Mouse (Mus musculus) stomach, postnatal 0 days (tissue): ENCODE measurements around the gene Rhoq. TPM values are rescaled to one million over a fixed set of nuclear protein-coding genes. Genes with fewer than 3 reads are reported as not detected.

Experiments
- ATAC-seq: fragments of 200-750 bp; cut with Nextera tagmentation; 2 replicates; pipeline ENCODE4 v1.8.0; 2017; ENCODE audit not compliant: low FRiP score, low TSS enrichment
- DNase-seq: peaks from one replicate; pipeline ENCODE4 v3.0.0-alpha.2; 2016; ENCODE audit warnings: low spot score
- H3K27ac ChIP-seq: fragments of 300-500 bp; sonication (generic); replicated peaks from 2 replicates; pipeline ENCODE4 v1.5.1; 2014; ENCODE audit warnings: mild to moderate bottlenecking, control low read depth
- H3K27me3 ChIP-seq: fragments of 300-500 bp; sonication (generic); 2 replicates; pipeline ENCODE4 v1.6.1; 2014; ENCODE audit warnings: low read length; ENCODE audit not compliant: control insufficient read depth, insufficient read depth
- H3K36me3 ChIP-seq: fragments of 300-500 bp; sonication (generic); 2 replicates; pipeline ENCODE4 v1.6.1; 2014; ENCODE audit warnings: low read length, mixed read lengths; ENCODE audit not compliant: control insufficient read depth, insufficient read depth
- H3K4me1 ChIP-seq: fragments of 300-500 bp; sonication (generic); replicated peaks from 2 replicates; pipeline ENCODE4 v1.6.1; 2014; ENCODE audit warnings: antibody characterized with exemption; ENCODE audit not compliant: control insufficient read depth, insufficient read depth
- H3K4me2 ChIP-seq: fragments of 300-500 bp; sonication (generic); replicated peaks from 2 replicates; pipeline ENCODE4 v1.6.1; 2014; ENCODE audit warnings: low read depth, mild to moderate bottlenecking, control low read depth, moderate library complexity
- H3K4me3 ChIP-seq: fragments of 300-500 bp; sonication (generic); 2 replicates; pipeline ENCODE4 v1.5.1; 2014; ENCODE audit warnings: low read depth, low read length, control low read depth
- H3K9ac ChIP-seq: fragments of 300-500 bp; sonication (generic); 2 replicates; pipeline ENCODE4 v1.6.1; 2014; ENCODE audit warnings: mild to moderate bottlenecking, low read length, control low read depth, mixed read lengths
- H3K9me3 ChIP-seq: fragments of 300-500 bp; sonication (generic); 2 replicates; pipeline ENCODE4 v1.6.1; 2016; ENCODE audit warnings: low read length; ENCODE audit not compliant: control insufficient read depth
- CTCF ChIP-seq: IDR thresholded peaks from 2 replicates; pipeline ENCODE4 v1.5.1; 2016; ENCODE audit warnings: antibody characterized with exemption, low read depth, mild to moderate bottlenecking, moderate library complexity
- EP300 ChIP-seq: optimal IDR thresholded peaks from 2 replicates; pipeline ENCODE3; 2016; ENCODE audit warnings: antibody characterized with exemption
- WGBS: fragments of 180-500 bp; shearing (Covaris S2); extraction: QIAGEN DNeasy Blood & Tissue Kit; methylation state at CpG from one replicate; pipeline ENCODE4 v1.1.7; 2014; 5-methylcytosine and 5-hydroxymethylcytosine counted together
- polyA plus RNA-seq: library from polyadenylated mRNA; unstranded; fragments of >200 nt; fragmentation: Nextera tagmentation; extraction: Ambion mirVana; gene quantifications from 2 replicates; pipeline ENCODE4 v1.2.1, GENCODE M21; 2015

The Rhoq gene
- polyA plus RNA-seq, 1 experiment from 2014 or later: 6.2 TPM

DNA sequence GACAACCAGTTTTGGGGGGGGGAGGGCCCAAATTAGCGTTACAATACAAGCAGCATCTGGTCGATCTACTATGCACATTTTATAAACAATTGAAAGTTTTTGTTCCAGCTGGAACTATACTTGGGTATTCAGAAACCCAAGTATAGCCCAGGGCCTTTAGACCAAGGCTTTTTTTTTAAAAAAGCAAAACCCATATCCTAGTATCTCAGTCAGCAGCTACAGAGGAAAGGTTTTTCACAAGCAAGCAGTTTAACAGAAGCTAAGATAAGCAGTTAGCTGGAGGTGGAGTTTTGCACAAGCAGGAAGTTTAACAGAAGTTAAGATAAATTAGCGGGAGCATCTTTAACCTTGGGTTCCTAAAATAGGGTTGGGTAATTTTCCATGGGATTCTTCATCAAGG, 36.0 kb upstream of the Rhoq start:
- Histone ChIP-seq H3K4me2 (no peak overlapping the region), H3K9ac (no peak overlapping the region), H3K36me3 (no peaks in the 10 kb centered on the region), H3K27me3 (no peaks in the 10 kb centered on the region), H3K27ac (no peak overlapping the region), H3K4me1 (no peaks in the 10 kb centered on the region), H3K4me3 (no peak overlapping the region), H3K9me3 (0 out of 2 replicates have a peak, but pooled peaks cover 5% of the 10 kb centered on the region)
- no peak for ATAC-seq
- TF ChIP-seq EP300 (no peak), CTCF (no peak)
- no peak for DNase-seq
- WGBS: 83% methylated on average over 3 of the region's 3 CpGs

DNA sequence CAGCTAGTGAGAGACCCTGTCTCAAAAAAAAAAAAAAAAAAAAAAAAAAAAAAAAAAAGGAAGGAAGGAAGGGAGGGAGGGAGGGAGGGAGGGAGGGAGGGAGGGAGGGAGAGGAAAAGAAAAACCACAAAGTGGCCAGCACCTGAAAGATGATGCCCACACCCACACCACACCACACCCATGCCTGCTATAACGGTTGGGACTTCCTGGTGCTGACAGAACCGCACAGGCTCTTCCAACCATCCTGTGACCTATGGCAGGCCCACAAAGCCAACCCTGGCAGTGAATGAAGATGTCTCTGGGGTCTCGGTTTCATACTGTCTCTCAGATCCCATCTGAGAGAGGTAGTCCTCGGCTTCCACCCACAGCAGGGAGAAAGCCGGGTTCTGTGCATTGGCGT, 33.5 kb upstream of the Rhoq start:
- Histone ChIP-seq H3K4me1 (no peaks in the 10 kb centered on the region), H3K36me3 (no peaks in the 10 kb centered on the region), H3K27me3 (no peaks in the 10 kb centered on the region), H3K4me3 (no peak overlapping the region), H3K27ac (no peak overlapping the region), H3K9me3 (0 out of 2 replicates have a peak, but pooled peaks cover 5% of the 10 kb centered on the region), H3K9ac (no peak overlapping the region), H3K4me2 (no peak overlapping the region)
- DNase-seq: no peak
- TF ChIP-seq EP300 (no peak), CTCF (no peak)
- WGBS: 72% methylated on average over 6 of the region's 6 CpGs
- ATAC-seq: no peak

DNA sequence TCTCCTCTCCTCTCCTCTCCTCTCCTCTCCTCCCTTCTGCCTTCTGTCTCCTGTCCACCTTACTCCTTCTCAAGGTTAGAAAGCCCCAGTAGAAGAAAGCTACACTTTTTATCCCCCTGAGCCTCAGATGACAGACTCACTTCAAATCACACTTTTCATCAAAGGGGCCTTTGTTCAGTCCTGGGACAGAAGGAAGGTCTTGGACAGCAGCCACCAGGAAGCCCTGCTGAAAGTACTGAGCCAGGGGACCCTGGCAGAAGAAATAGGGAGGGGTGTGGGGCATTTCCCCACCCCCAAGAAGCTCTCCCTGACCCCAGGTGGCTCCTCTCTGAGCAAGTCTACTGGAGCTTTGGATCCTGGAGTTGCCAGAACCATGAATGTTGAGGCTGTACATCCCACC, 32.9 kb upstream of the Rhoq start:
- no peak overlapping the region for H3K4me2 ChIP-seq
- no peak overlapping the region for H3K4me3 ChIP-seq
- H3K27ac ChIP-seq: no peak overlapping the region
- ATAC-seq (no peak), DNase-seq (no peak)
- no peaks in the 10 kb centered on the region for H3K4me1 ChIP-seq
- no peak overlapping the region for H3K9ac ChIP-seq
- no peaks in the 10 kb centered on the region for H3K27me3 ChIP-seq
- 0 out of 2 replicates have a peak, but pooled peaks cover 5% of the 10 kb centered on the region for H3K9me3 ChIP-seq
- TF ChIP-seq EP300 (no peak), CTCF (no peak)
- no peaks in the 10 kb centered on the region for H3K36me3 ChIP-seq

DNA sequence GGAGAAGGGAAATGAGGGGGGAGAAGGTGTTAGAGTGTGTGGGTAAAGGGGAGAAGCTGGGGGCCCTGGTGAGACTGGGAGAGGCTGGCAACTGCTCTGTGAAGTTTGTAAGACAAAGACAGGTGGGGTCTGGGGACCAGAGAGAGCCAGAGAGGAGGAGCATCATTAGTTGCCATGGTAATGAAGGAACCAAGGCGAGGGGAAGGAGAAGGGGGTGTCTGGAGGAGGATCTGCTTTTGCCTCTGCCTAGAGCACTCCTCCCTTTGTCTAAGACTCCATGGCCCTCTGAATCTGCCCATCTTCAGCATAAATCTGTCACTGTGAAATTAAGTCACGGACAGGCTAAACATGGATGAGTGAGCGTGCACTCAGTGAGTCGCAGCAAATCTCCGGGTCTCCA, 30.0 kb upstream of the Rhoq start:
- Histone ChIP-seq H3K9me3 (no peaks in the 10 kb centered on the region), H3K4me1 (no peaks in the 10 kb centered on the region), H3K27me3 (no peaks in the 10 kb centered on the region), H3K27ac (no peak overlapping the region), H3K36me3 (no peaks in the 10 kb centered on the region), H3K4me3 (no peak overlapping the region), H3K4me2 (no peak overlapping the region), H3K9ac (no peak overlapping the region)
- TF ChIP-seq EP300 (no peak), CTCF (no peak)
- WGBS: 55% methylated on average over 5 of the region's 5 CpGs
- DNase-seq (no peak), ATAC-seq (no peak)

DNA sequence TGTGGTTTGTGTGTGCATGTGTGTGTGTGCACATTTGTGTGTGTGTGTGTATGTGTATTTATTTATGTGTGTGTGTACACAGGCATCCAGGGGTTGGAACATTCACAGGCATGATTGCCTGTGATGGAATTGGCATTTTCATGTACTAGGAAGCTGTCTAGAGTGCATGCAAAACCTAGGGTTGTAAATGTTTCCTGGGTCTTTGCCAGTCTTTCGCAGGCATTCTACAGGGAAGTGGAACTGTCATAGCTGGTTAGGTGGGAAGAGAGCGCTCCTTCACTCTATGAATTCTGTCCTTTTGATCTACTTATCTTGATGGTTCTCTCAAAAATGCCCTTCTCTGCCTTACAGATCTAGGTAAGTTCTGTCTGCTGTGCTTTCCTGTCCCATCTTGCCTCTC, 25.8 kb upstream of the Rhoq start:
- no peak overlapping the region for H3K27ac ChIP-seq
- no peak overlapping the region for H3K4me3 ChIP-seq
- peak overlapping the region; percentile 58 for H3K4me2 ChIP-seq
- ATAC-seq: no peak
- TF ChIP-seq CTCF (no peak), EP300 (no peak)
- H3K27me3 ChIP-seq: no peaks in the 10 kb centered on the region
- DNase-seq: no peak
- H3K4me1 ChIP-seq: no peaks in the 10 kb centered on the region; the same call in 1 of the 2 replicates
- no peaks in the 10 kb centered on the region for H3K36me3 ChIP-seq
- no peak overlapping the region for H3K9ac ChIP-seq
- H3K9me3 ChIP-seq: no peaks in the 10 kb centered on the region
- WGBS: 55% methylated on average over 2 of the region's 2 CpGs

DNA sequence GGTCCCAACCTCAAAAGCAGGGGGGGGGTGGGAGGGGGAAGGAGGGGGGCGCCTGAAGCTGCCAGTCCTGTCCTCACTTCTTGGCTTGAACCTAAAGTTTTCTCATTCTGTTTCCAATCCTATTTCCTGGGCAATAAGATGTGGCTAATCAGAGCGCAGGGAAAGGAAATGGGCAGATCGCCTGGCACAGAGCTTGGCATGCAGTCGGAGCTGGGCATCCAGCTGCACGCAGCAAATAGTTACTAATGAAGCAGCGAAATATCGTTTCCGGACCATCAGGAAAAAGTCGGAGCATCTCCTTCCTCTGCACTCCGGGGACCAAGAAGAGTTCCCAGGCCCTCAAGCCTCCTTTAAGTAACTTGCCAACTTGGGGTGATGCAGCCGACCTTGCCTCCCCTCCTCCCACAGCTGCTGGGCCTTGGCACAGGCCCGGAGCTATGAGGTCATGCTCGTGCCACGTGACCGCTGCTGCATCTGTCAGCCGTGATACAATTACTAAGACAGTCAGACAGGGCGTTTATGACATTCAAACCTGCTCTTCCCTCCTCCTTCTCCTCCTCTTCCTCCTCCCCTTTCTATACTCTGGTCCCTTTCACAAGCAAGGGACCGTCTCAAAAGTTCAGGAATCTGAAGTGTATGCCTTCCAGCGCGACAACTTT, 25.3 kb upstream of the Rhoq start:
- Histone ChIP-seq H3K36me3 (no peaks in the 10 kb centered on the region), H3K27me3 (no peaks in the 10 kb centered on the region), H3K9me3 (no peaks in the 10 kb centered on the region), H3K9ac (peak overlapping the region; percentile 13; the same call in 1 of the 2 replicates), H3K27ac (0 out of 2 replicates have a peak overlapping the region, but pooled peaks have one; percentile 24), H3K4me2 (peak overlapping the region; percentile 58), H3K4me1 (no peaks in the 10 kb centered on the region; the same call in 1 of the 2 replicates), H3K4me3 (peak overlapping the region; percentile 29)
- TF ChIP-seq EP300 (no peak), CTCF (no peak)
- DNase-seq: peak; percentile 76
- ATAC-seq: peak; percentile 88
- 3% methylated on average over 20 of the region's 20 CpGs for WGBS
